Comparison of ENCODE assay signal across 11 mouse cellular contexts in the genomic region with DNA sequence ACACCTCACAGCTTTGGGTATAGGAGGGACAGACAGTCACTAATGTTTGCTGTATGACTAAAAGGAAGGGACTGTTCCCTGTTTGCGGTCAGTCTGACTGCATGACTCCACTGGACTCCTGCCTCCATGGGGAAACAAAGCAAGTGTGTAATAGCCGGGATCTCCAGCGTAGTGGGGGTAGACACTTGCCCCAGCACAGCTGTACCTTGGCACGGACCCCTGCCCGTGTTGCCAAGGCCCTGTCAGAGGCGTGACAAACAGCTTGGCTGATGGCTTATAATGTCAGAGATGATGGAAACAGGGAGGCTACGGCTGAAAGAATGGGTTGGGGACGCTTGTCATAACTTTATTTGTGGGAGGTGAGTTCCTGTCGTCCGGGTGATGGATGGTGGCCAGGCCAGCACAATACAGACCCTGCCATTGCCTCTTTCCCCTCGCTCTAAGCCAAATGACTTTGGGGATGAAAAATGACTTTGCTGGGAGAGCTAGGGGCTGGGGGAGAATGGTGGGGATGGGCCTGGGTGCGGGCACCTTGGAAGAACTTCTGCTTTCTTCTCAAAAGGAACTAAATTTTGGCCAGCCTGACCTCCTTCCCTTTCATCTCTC. TPM values are rescaled to one million over a fixed set of nuclear protein-coding genes. Genes with fewer than 3 reads are reported as not detected.
A peak's percentile ranks its signal among the peaks of the same experiment; 100 is the strongest.
DNase-seq lines count a peak whose midpoint lies in the region; ATAC-seq lines count a peak whose summit lies in the region.
"Had no signal": no experiment of that assay in that cellular context is flagged by ENCODE, and none has a peak within 500 bp of the region (broad histone marks: within the 10 kb centered on the region; RNA-seq: fewer than 3 reads in every experiment).

No protein-coding gene starts in this region.

- no peak overlapping the region for H3K27ac ChIP-seq in heart, embryonic 10.5 days
- H3K27ac ChIP-seq: intestine, embryonic 15.5 days; limb, embryonic 15.5 days had no signal

- H3K36me3 ChIP-seq in heart, embryonic 10.5 days = no peaks in the 10 kb centered on the region
- H3K36me3 ChIP-seq: intestine, embryonic 15.5 days; limb, embryonic 15.5 days had no signal

- peaks cover 9% of the 10 kb centered on the region for H3K4me1 ChIP-seq in heart, embryonic 10.5 days

- no peak for ATAC-seq in granulocyte monocyte progenitor cell, adult 5-6 weeks (replicated peaks; ENCODE audit: poor library complexity, severe bottlenecking)
- ATAC-seq: intestine, embryonic 15.5 days had no signal

- 63% methylated on average over 12 of the region's 12 CpGs for WGBS in heart, embryonic 10.5 days

- intact Hi-C loops in gastrocnemius, postnatal 14 days (cut with DNase I; ENCODE audit: low total_unique reads) = no loop called here

- H3K4me3 ChIP-seq in heart, embryonic 10.5 days = no peak overlapping the region
- H3K4me3 ChIP-seq: intestine, embryonic 15.5 days; limb, embryonic 15.5 days; myocyte had no signal

- peaks cover 10% of the 10 kb centered on the region; the same call in 1 of the 2 replicates for H3K27me3 ChIP-seq in heart, embryonic 10.5 days (ENCODE audit: insufficient read depth, poor library complexity, severe bottlenecking)
- H3K27me3 ChIP-seq: intestine, embryonic 15.5 days; limb, embryonic 15.5 days had no signal

- H3K9me3 ChIP-seq in heart, embryonic 10.5 days = no peaks in the 10 kb centered on the region
- H3K9me3 ChIP-seq: intestine, embryonic 15.5 days; limb, embryonic 15.5 days had no signal

- peak; percentile 9 to 21 for DNase-seq in heart, adult 18-20 months
- no peak for DNase-seq in heart, embryonic 10.5 days (ENCODE audit: low spot score)
- peak; percentile 81 for DNase-seq in NIH3T3 (ENCODE audit: low read depth)
- peak; percentile 56 for DNase-seq in gastrocnemius, postnatal 14 days
- peak; percentile 35 for DNase-seq in lung, postnatal 25 days (ENCODE audit: low spot score)
- DNase-seq in cerebellum, adult 11-12 months = no peak
- no peak for DNase-seq in layer of hippocampus, adult 9-10 months (ENCODE audit: low spot score)

RNA-seq across cellular contexts. Expression of a gene that starts 21.5 kb away (rescaled TPM):
- 10 to 100 TPM; 11.6 TPM for total RNA-seq in heart, adult 18-20 months (2021)
- polyA plus RNA-seq in heart, embryonic 10.5 days (2016; fragmentation: Nextera tagmentation; extraction: Ambion mirVana) = 42.5 and 59.1 TPM in 2 replicates
- 1 to 10 TPM; 6.8 to 7.2 TPM for total RNA-seq in gastrocnemius, postnatal 14 days (2021)
- total RNA-seq in granulocyte monocyte progenitor cell, adult 5-6 weeks (2014; fragmentation: Nextera tagmentation) = 26.0 and 33.9 TPM in 2 replicates
- 47.1 and 60.9 TPM in 2 replicates for total RNA-seq in granulocyte monocyte progenitor cell, adult 5-6 weeks (2017)

Comparison
In these comparisons a context has a peak if more than half of its experiments do, and no peak if none do; other contexts are left out.
1. DNase-seq: peak in heart, adult 18-20 months (2 of 2), NIH3T3 (single experiment), gastrocnemius, postnatal 14 days (single experiment) and lung, postnatal 25 days (single experiment); none in heart, embryonic 10.5 days (single experiment), cerebellum, adult 11-12 months (single experiment) and layer of hippocampus, adult 9-10 months (single experiment).